Mouse (Mus musculus): ENCODE measurements around the gene Lrrc8e.

- TF ChIP-seq CTCF (IDR thresholded peaks at IDR 0.05; ENCODE audit: control insufficient read depth, insufficient read depth, insufficient read length), result no peak
- TF ChIP-seq USF1 (IDR thresholded peaks at IDR 0.05; ENCODE audit: low read depth), result no peak
- TF ChIP-seq MYOG (IDR thresholded peaks at IDR 0.05; ENCODE audit: control insufficient read depth, extremely low read depth, insufficient read length), result no peak
- TF ChIP-seq MAX (IDR thresholded peaks at IDR 0.05), result no peak
- TF ChIP-seq CEBPB (IDR thresholded peaks at IDR 0.05; ENCODE audit: low read depth), result no peak
These were observed 11.3 kb downstream of the Lrrc8e start for GRCm38 (mm10) chr8:4237814-4238433.

Measured in C2C12 (cell line).